Mouse (Mus musculus) lung, postnatal 0 days (tissue): Measurements from ENCODE around the gene Mus81. TPM values are rescaled to one million over a fixed set of nuclear protein-coding genes. Genes with fewer than 3 reads are reported as not detected.

Source experiments
- ATAC-seq: fragments of 200-750 bp; cut with Nextera tagmentation; 2 replicates; pipeline ENCODE4 v1.8.0; 2017; ENCODE audit warnings: moderate library complexity
- DNase-seq: peaks from one replicate; pipeline ENCODE4 v3.0.0-alpha.2; 2016; ENCODE audit warnings: low spot score
- H3K27ac ChIP-seq: fragments of 300-500 bp; sonication (generic); 2 replicates; pipeline ENCODE4 v1.5.1; 2014; ENCODE audit warnings: antibody characterized with exemption, mild to moderate bottlenecking, low read length, mixed read lengths
- H3K27me3 ChIP-seq: fragments of 300-500 bp; sonication (generic); replicated peaks from 2 replicates; pipeline ENCODE4 v1.6.1; 2014; ENCODE audit warnings: low read length, mixed read lengths; ENCODE audit not compliant: insufficient read depth
- H3K36me3 ChIP-seq: fragments of 300-500 bp; sonication (generic); 2 replicates; pipeline ENCODE4 v1.6.1; 2014; ENCODE audit warnings: low read length, mixed read lengths; ENCODE audit not compliant: insufficient read depth
- H3K4me1 ChIP-seq: fragments of 300-500 bp; sonication (generic); 2 replicates; pipeline ENCODE4 v1.6.1; 2014; ENCODE audit warnings: antibody characterized with exemption, low read depth, low read length, mixed read lengths; ENCODE audit not compliant: insufficient read depth
- H3K4me2 ChIP-seq: fragments of 300-500 bp; sonication (generic); replicated peaks from 2 replicates; pipeline ENCODE4 v1.6.1; 2014; ENCODE audit warnings: low read depth, mild to moderate bottlenecking, low read length, moderate library complexity, mixed read lengths
- H3K4me3 ChIP-seq: fragments of 300-500 bp; sonication (generic); 2 replicates; pipeline ENCODE4 v1.5.1; 2014; ENCODE audit warnings: low read depth, low read length
- H3K9ac ChIP-seq: fragments of 300-500 bp; sonication (generic); replicated peaks from 2 replicates; pipeline ENCODE4 v1.6.1; 2014; ENCODE audit warnings: low read depth, mild to moderate bottlenecking
- H3K9me3 ChIP-seq: fragments of 300-500 bp; sonication (generic); 2 replicates; pipeline ENCODE4 v1.6.1; 2016; ENCODE audit warnings: low read length, mixed read lengths
- CTCF ChIP-seq: IDR thresholded peaks from 2 replicates; pipeline ENCODE4 v1.5.1; 2016; ENCODE audit warnings: antibody characterized with exemption, mild to moderate bottlenecking
- EP300 ChIP-seq: IDR thresholded peaks from 2 replicates; pipeline ENCODE4 v1.6.1; 2016; ENCODE audit warnings: antibody characterized with exemption, mild to moderate bottlenecking, control low read depth
- WGBS: fragments of 180-500 bp; shearing (Covaris S2); extraction: QIAGEN DNeasy Blood & Tissue Kit; methylation state at CpG from one replicate; pipeline ENCODE4 v1.1.7; 2014; 5-methylcytosine and 5-hydroxymethylcytosine counted together
- polyA plus RNA-seq: library from polyadenylated mRNA; unstranded; fragments of >200 nt; fragmentation: Nextera tagmentation; extraction: Ambion mirVana; gene quantifications from 2 replicates; pipeline ENCODE4 v1.2.1, GENCODE M21; 2015

The Mus81 gene
- polyA plus RNA-seq, 1 experiment from 2014 or later = 50.2 TPM

DNA sequence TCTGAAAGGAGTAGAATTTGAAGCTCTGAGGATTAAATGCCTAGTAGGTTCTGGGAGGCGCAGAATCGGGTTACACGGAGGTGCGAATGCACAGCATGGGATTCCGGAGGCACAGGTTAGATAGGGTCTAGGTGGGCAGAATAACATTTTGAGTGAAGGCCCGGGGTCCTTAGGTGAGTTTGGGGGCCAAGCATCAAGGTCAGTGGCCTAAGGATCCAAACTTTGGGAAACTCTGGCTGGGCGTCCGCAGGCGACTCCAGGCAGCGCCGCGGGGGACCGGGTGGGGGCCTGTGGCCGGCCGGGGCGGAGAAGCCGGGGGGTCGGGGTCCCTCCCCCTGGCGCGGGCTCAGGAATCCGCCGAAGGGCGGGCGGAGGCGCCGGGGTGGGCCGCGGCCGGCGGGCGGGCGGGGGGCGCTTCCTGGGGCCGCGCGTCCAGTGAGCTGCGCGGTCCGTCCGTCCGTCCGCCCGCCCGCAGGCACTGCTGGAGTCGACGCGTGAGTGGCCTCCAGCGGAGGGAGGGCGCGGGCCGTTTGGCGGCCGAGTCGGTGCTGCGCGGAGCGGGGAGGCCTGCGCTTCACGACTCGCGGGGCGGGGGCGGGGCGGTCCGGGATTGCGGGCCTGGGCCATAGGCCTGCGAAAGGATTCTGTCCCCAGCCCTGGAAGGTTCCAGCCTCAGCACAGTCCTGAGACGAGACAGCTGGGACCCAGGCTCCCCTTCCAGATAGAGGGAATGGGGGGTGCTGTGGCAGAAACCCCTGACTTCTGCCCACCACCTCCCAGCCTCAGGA is 13.7 kb downstream of the Mus81 start:
- Histone ChIP-seq H3K9me3 (no peaks in the 10 kb centered on the region), H3K9ac (peak overlapping the region; percentile 64), H3K27ac (peak overlapping the region; percentile 81), H3K36me3 (no peaks in the 10 kb centered on the region), H3K4me2 (peak overlapping the region; percentile 92), H3K4me3 (peak overlapping the region; percentile 57), H3K4me1 (peaks cover 2% of the 10 kb centered on the region; the same call in 1 of the 2 replicates), H3K27me3 (no peaks in the 10 kb centered on the region)
- DNase-seq = peak; percentile 57
- TF ChIP-seq EP300 (no peak), CTCF (peak; percentile 34)
- 2% methylated on average over 31 of the region's 68 CpGs for WGBS
- ATAC-seq = peak; percentile 66

DNA sequence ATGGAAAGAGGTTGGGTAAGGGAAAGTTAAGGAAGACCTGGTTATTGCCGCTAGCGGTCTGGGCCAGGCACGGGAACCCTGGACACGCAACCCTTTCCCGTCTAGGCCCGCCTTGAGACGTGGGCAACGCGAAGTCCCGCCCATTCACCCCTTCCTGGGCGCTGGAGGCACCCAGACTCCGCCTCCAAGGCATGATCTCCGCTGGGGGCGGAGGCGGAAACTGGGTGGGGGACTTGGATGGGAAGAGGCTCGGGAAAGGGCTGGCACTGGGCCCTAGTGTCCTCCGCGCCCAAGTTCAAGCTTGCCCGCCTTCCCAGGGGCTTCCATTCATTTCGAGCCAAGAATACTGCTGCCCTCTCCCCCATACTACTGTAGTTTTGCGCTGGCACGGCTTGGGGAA is 14.5 kb downstream of the Mus81 start, which contains the start of gene Efemp2:
Gene Efemp2 (plus strand): TSS at position 235 of the 400 bp plus-strand sequence.
- Histone ChIP-seq H3K4me3 (peak within 1 kb of the TSS; percentile 57), H3K4me2 (peak within 1 kb of the TSS; percentile 92), H3K27me3 (no peaks in the 10 kb centered on the region), H3K9me3 (no peaks in the 10 kb centered on the region), H3K27ac (peak within 1 kb of the TSS; percentile 81), H3K4me1 (peaks cover 2% of the 10 kb centered on the region; the same call in 1 of the 2 replicates), H3K9ac (peak within 1 kb of the TSS; percentile 64), H3K36me3 (no peaks in the 10 kb centered on the region)
- ATAC-seq = peak; percentile 87
- TF ChIP-seq EP300 (0 out of 2 replicates have a peak, but pooled peaks have one; percentile 47), CTCF (0 out of 2 replicates have a peak, but pooled peaks have one; percentile 2)
- DNase-seq = peak; percentile 96
- WGBS = under 1% methylated on average over 22 of the region's 22 CpGs

GRCm38 (mm10) chr19:5472857-5473256 is 15.3 kb downstream of the Mus81 start:
- H3K4me3 ChIP-seq = no peak overlapping the region
- no peak overlapping the region for H3K9ac ChIP-seq
- 65% methylated on average over 3 of the region's 3 CpGs for WGBS
- H3K4me1 ChIP-seq = peaks cover 2% of the 10 kb centered on the region; the same call in 1 of the 2 replicates
- H3K27ac ChIP-seq = peak overlapping the region; percentile 81; the same call in 1 of the 2 replicates
- H3K27me3 ChIP-seq = no peaks in the 10 kb centered on the region
- DNase-seq = no peak
- TF ChIP-seq CTCF (peak; percentile 55), EP300 (no peak)
- no peaks in the 10 kb centered on the region for H3K36me3 ChIP-seq
- H3K9me3 ChIP-seq = no peaks in the 10 kb centered on the region
- H3K4me2 ChIP-seq = no peak overlapping the region; the same call in 1 of the 2 replicates
- ATAC-seq = no peak

GRCm38 (mm10) chr19:5471846-5472245 is 16.4 kb downstream of the Mus81 start:
- no peaks in the 10 kb centered on the region for H3K36me3 ChIP-seq
- no peaks in the 10 kb centered on the region for H3K27me3 ChIP-seq
- H3K9ac ChIP-seq = no peak overlapping the region
- DNase-seq (no peak), ATAC-seq (no peak)
- WGBS = 48% methylated on average over 5 of the region's 5 CpGs
- TF ChIP-seq CTCF (no peak), EP300 (no peak)
- H3K4me2 ChIP-seq = no peak overlapping the region
- peaks cover 2% of the 10 kb centered on the region; the same call in 1 of the 2 replicates for H3K4me1 ChIP-seq
- no peaks in the 10 kb centered on the region for H3K9me3 ChIP-seq
- no peak overlapping the region for H3K27ac ChIP-seq
- no peak overlapping the region for H3K4me3 ChIP-seq

DNA sequence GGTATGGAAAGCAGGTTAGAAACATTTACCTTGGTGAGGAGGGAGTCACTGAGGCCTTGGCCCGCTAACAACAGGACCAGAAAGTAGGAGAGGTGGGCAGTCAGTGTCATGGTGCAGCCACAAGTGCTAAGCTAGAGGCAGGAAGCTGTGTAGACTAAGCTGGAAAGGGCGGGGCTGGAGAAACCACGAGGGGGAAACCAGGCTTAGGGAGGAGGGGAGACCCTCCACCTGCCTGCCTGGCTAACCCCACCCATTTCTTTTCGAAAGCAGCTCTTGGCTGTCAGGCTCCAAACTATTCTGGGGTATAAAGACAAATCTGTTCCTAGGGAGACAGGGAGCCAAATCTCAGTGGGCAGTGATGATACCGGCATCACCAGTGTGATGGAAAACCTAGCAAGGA is 19.8 kb downstream of the Mus81 start, which contains the start of gene Ctsw:
Gene Ctsw (minus strand): TSS at position 134 of the 400 bp plus-strand sequence.
- no peak within 1 kb of the TSS for H3K4me2 ChIP-seq
- no peaks in the 10 kb centered on the region for H3K27me3 ChIP-seq
- no peak for DNase-seq
- WGBS = 36% methylated on average over 5 of the region's 5 CpGs
- no peak for ATAC-seq
- no peak within 1 kb of the TSS for H3K27ac ChIP-seq
- H3K4me1 ChIP-seq = no peaks in the 10 kb centered on the region
- TF ChIP-seq CTCF = no peak
- no peak for TF ChIP-seq EP300
- H3K9ac ChIP-seq = no peak within 1 kb of the TSS
- peaks cover 14% of the 10 kb centered on the region for H3K36me3 ChIP-seq
- no peak within 1 kb of the TSS for H3K4me3 ChIP-seq
- no peaks in the 10 kb centered on the region for H3K9me3 ChIP-seq

GRCm38 (mm10) chr19:5466916-5467500 is 21.2 kb downstream of the Mus81 start:
- H3K4me3 ChIP-seq = no peak overlapping the region
- no peak overlapping the region for H3K27ac ChIP-seq
- DNase-seq (no peak), ATAC-seq (no peak)
- peaks cover 14% of the 10 kb centered on the region for H3K36me3 ChIP-seq
- no peak overlapping the region for H3K4me2 ChIP-seq
- H3K27me3 ChIP-seq = no peaks in the 10 kb centered on the region
- no peaks in the 10 kb centered on the region for H3K4me1 ChIP-seq
- 90% methylated on average over 6 of the region's 6 CpGs for WGBS
- TF ChIP-seq EP300 (no peak), CTCF (no peak)
- H3K9me3 ChIP-seq = no peaks in the 10 kb centered on the region
- H3K9ac ChIP-seq = no peak overlapping the region
